Mouse (Mus musculus) hindbrain, embryonic 16.5 days (tissue): ENCODE data around the gene Gpr84. TPM values are rescaled to one million over a fixed set of nuclear protein-coding genes. Genes with fewer than 3 reads are reported as not detected.

Experiments
- ATAC-seq: fragments of 200-750 bp; cut with Nextera tagmentation; 2 replicates; pipeline ENCODE4 v1.8.0; 2017; ENCODE audit warnings: moderate TSS enrichment, moderate library complexity
- H3K27ac ChIP-seq: fragments of 300-500 bp; sonication (generic); 2 replicates; pipeline ENCODE4 v1.5.1; 2014; ENCODE audit warnings: low read depth, mild to moderate bottlenecking, control low read depth, low read length, moderate library complexity
- H3K27me3 ChIP-seq: fragments of 300-500 bp; sonication (generic); replicated peaks from 2 replicates; pipeline ENCODE4 v1.6.1; 2014; ENCODE audit warnings: low read length; ENCODE audit not compliant: control insufficient read depth, insufficient read depth
- H3K36me3 ChIP-seq: fragments of 300-500 bp; sonication (generic); 2 replicates; pipeline ENCODE4 v1.6.1; 2014; ENCODE audit warnings: mild to moderate bottlenecking, low read length, moderate library complexity, mixed read lengths; ENCODE audit not compliant: control insufficient read depth, insufficient read depth
- H3K4me1 ChIP-seq: fragments of 300-500 bp; sonication (generic); 2 replicates; pipeline ENCODE4 v1.6.1; 2014; ENCODE audit warnings: low read depth, low read length; ENCODE audit not compliant: control insufficient read depth, insufficient read depth
- H3K4me2 ChIP-seq: fragments of 300-500 bp; sonication (generic); 2 replicates; pipeline ENCODE4 v1.6.1; 2014; ENCODE audit warnings: mild to moderate bottlenecking, low read length, control low read depth, moderate library complexity
- H3K4me3 ChIP-seq: fragments of 300-500 bp; sonication (generic); 2 replicates; pipeline ENCODE4 v1.5.1; 2014; ENCODE audit warnings: mild to moderate bottlenecking, low read length, control low read depth, moderate library complexity
- H3K9ac ChIP-seq: fragments of 300-500 bp; sonication (generic); 2 replicates; pipeline ENCODE4 v1.6.1; 2014; ENCODE audit warnings: low read depth, mild to moderate bottlenecking, control low read depth, low read length, moderate library complexity
- H3K9me3 ChIP-seq: fragments of 300-500 bp; sonication (generic); 2 replicates; pipeline ENCODE4 v1.6.1; 2014; ENCODE audit warnings: mild to moderate bottlenecking, low read length, moderate library complexity; ENCODE audit not compliant: control insufficient read depth
- WGBS: fragments of 180-500 bp; shearing (Covaris S2); extraction: QIAGEN DNeasy Blood & Tissue Kit; methylation state at CpG from one replicate; pipeline ENCODE4 v1.1.7; 2014; 5-methylcytosine and 5-hydroxymethylcytosine counted together
- polyA plus RNA-seq: library from polyadenylated mRNA; unstranded; fragments of >200 nt; fragmentation: Nextera tagmentation; extraction: Ambion mirVana; gene quantifications from 2 replicates; pipeline ENCODE4 v1.2.1, GENCODE M21; 2015

Gpr84 gene
- 0.34 and 0.42 TPM in 2 replicates for polyA plus RNA-seq

DNA sequence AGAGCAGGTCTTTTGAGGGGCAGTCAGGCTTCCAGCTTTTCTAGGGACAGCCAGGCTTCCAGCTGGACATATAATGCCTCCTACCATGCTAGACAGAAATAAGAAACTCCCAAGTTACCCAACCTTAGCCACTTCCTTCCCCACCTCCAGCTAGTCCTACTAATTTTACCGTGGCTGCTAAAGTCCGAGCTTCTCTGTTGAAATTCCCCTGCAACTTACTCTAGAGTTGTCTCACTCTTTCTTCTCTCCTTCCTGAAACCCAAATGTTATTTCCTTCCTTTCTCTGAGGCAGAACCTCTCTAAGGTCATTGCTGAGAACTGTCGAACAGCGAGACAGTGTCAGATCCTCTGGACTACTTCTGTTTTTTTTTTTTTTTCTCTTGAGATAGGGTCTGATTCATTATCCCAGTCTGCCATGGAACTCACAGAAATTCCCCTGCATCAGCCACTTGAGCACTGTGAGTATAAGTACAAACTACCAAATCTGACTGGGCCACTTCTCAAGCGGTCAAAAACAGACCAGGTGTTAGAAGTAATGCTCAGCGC, at the start of gene Gpr84:
TSS of gene Gpr84 (minus strand) at position 248 of the 546 bp plus-strand sequence.
- Histone ChIP-seq H3K4me2 (no peak within 1 kb of the TSS), H3K4me3 (no peak within 1 kb of the TSS), H3K9ac (no peak within 1 kb of the TSS), H3K27me3 (no peaks in the 10 kb centered on the region), H3K9me3 (no peaks in the 10 kb centered on the region), H3K36me3 (0 out of 2 replicates have a peak, but pooled peaks cover 2% of the 10 kb centered on the region), H3K27ac (no peak within 1 kb of the TSS), H3K4me1 (peaks cover 27% of the 10 kb centered on the region)
- 78% methylated on average over 6 of the region's 6 CpGs for WGBS
- no peak for ATAC-seq

DNA sequence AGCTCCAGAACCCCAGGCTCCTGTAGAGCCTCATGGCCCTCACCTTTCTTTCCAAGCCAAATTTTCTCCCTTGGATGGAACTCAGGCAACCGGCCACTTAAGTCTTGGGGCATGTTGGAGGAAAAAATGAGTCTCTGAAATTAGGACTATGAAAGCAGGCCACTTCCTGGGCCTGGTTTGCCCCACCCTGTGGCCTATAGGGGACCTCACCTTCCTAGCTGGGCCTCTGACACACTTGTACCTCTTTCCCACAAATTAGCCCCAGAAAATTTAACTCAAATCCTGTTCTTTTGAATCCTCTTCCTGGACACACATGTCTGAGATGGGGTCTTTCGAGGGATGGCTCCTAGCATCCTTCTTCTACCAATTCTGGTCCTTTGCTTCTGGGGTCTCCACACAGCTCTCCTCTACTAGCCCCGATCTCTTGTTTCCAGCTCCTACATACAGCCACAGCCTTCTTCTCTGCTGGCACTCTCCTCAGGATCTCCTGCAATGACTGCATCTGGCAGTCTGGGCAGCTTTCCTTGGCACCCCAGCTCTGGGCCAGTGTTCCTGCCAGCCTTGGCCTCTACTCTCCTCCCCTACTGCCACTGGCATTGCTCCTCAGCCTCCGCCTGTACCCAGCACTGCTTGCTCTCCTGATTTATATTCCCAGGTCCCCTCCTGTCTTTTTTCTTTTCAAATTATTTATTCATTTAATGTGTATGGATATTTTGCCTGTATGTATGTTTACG, 49.6 kb upstream of the Gpr84 start:
- 90% methylated on average over 5 of the region's 5 CpGs for WGBS
- Histone ChIP-seq H3K4me1 (no peaks in the 10 kb centered on the region), H3K9ac (no peak overlapping the region), H3K4me2 (no peak overlapping the region), H3K27me3 (no peaks in the 10 kb centered on the region), H3K4me3 (no peak overlapping the region), H3K36me3 (no peaks in the 10 kb centered on the region), H3K27ac (no peak overlapping the region), H3K9me3 (no peaks in the 10 kb centered on the region)
- ATAC-seq: peak; percentile 62; the same call in 1 of the 2 replicates

GRCm38 (mm10) chr15:103359122-103359510, 48.7 kb upstream of the Gpr84 start:
- Histone ChIP-seq H3K9me3 (no peaks in the 10 kb centered on the region), H3K9ac (no peak overlapping the region), H3K4me1 (no peaks in the 10 kb centered on the region), H3K27me3 (no peaks in the 10 kb centered on the region), H3K27ac (no peak overlapping the region), H3K4me2 (no peak overlapping the region), H3K4me3 (no peak overlapping the region), H3K36me3 (no peaks in the 10 kb centered on the region)
- 71% methylated on average over 1 of the region's 1 CpGs for WGBS
- no peak; the same call in 1 of the 2 replicates for ATAC-seq

DNA sequence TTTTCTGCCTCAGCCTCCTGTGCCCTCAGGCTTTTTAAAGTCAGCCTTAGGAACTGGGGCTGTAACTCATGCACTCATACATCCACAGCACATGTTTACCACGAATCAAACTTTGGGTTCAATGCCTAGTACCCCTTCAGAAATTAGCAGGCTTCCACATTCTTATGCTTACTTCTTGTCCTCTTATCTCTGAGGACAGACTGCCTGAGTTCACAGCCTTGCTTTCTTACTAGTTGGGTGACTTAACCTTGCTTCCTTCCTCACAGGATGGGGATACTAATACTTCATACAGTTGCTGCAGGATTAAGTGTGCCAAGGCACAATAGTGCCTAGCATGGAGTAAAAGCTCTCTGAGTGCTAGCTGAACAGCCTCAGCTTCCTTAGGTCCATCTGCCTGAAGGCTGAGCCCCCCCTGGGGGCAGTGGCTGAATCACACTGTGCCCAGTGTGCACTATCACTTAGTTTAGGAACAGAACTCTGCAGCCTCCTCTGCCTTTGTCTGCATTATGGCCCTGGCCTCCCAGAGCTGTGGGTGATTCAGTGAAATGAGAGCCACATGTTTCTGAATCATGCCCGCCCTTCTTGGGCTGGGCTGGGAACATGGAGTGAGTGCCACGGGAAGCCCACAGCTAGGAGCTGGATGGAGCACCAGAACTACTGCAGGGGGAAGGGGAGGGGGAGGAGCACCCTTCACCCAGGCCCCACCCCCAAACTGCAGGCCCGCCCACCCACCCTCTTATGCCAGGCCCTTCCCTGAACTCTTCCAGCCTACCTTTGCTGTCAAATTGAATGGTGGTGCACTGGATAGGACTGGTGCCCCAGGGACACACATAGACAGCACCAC, 48.1 kb upstream of the Gpr84 start:
- ATAC-seq: peak; percentile 16; the same call in 1 of the 2 replicates

GRCm38 (mm10) chr15:103357817-103358216, 47.4 kb upstream of the Gpr84 start:
- WGBS: 80% methylated on average over 4 of the region's 4 CpGs
- Histone ChIP-seq H3K27me3 (no peaks in the 10 kb centered on the region), H3K36me3 (no peaks in the 10 kb centered on the region), H3K4me2 (no peak overlapping the region), H3K9ac (no peak overlapping the region), H3K4me1 (no peaks in the 10 kb centered on the region), H3K9me3 (no peaks in the 10 kb centered on the region), H3K27ac (no peak overlapping the region), H3K4me3 (no peak overlapping the region)
- no peak for ATAC-seq

More for the DNA sequence above, 48.1 kb upstream of the Gpr84 start:
- H3K36me3 ChIP-seq: no peaks in the 10 kb centered on the region
- WGBS: 55% methylated on average over 3 of the region's 4 CpGs
- H3K9ac ChIP-seq: no peak overlapping the region
- H3K4me2 ChIP-seq: no peak overlapping the region
- no peaks in the 10 kb centered on the region for H3K27me3 ChIP-seq
- no peak overlapping the region for H3K4me3 ChIP-seq
- no peaks in the 10 kb centered on the region for H3K4me1 ChIP-seq
- H3K9me3 ChIP-seq: no peaks in the 10 kb centered on the region
- H3K27ac ChIP-seq: no peak overlapping the region

DNA sequence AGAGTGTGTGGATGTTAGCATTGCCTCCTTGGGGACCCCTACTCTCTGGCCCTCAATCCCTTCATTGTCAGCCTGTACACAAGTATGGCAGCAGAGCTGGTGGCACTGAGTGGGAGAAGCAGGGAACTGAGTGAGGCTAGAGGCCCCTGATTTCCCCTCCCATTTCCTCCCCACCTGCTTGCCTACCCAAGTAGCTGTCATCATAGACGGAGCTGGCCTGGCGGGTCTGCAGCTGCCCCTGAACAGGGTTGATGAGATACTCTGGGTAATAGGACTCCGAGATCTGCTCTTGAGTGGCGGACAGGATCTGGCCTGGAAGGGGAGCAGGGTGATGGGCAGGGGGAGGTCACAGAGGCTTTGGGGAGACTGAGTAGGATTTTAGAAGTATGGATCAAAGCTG, 45.7 kb upstream of the Gpr84 start:
- Histone ChIP-seq H3K27me3 (no peaks in the 10 kb centered on the region), H3K9ac (no peak overlapping the region), H3K4me1 (no peaks in the 10 kb centered on the region), H3K36me3 (no peaks in the 10 kb centered on the region), H3K4me3 (no peak overlapping the region), H3K27ac (no peak overlapping the region), H3K9me3 (no peaks in the 10 kb centered on the region), H3K4me2 (no peak overlapping the region)
- WGBS: 91% methylated on average over 4 of the region's 4 CpGs
- ATAC-seq: no peak

- Histone ChIP-seq H3K9ac (no peak overlapping the region), H3K36me3 (no peaks in the 10 kb centered on the region), H3K27ac (no peak overlapping the region), H3K4me3 (no peak overlapping the region), H3K4me2 (no peak overlapping the region), H3K9me3 (no peaks in the 10 kb centered on the region), H3K27me3 (no peaks in the 10 kb centered on the region), H3K4me1 (no peaks in the 10 kb centered on the region)
- ATAC-seq: no peak
- 82% methylated on average over 4 of the region's 4 CpGs for WGBS
These were observed 45.0 kb upstream of the Gpr84 start for GRCm38 (mm10) chr15:103355420-103355819.

DNA sequence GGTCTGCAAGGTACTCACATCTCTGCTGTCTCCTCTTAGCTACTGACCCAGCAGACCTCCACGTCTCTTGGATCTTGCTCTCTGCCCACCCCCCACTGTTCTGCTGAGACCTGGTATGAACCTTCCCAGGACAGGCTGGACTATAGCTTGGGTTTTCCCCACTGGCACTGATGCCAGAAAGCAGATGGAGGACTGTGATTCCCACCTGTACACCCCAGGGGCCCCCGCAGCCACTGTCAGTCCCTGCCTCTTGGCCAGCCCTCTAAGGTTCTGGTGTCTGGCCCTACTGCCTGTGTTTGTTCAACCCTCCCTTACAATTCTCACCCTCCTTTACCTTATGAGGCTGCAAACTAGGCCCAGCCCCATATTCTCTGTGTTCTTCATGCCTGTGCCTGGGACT, 44.3 kb upstream of the Gpr84 start:
- Histone ChIP-seq H3K9me3 (no peaks in the 10 kb centered on the region), H3K4me2 (no peak overlapping the region), H3K9ac (no peak overlapping the region), H3K27me3 (no peaks in the 10 kb centered on the region), H3K27ac (no peak overlapping the region), H3K4me1 (no peaks in the 10 kb centered on the region), H3K4me3 (no peak overlapping the region), H3K36me3 (no peaks in the 10 kb centered on the region)
- no peak for ATAC-seq
- WGBS: 89% methylated on average over 2 of the region's 2 CpGs
